In the genomic region with DNA sequence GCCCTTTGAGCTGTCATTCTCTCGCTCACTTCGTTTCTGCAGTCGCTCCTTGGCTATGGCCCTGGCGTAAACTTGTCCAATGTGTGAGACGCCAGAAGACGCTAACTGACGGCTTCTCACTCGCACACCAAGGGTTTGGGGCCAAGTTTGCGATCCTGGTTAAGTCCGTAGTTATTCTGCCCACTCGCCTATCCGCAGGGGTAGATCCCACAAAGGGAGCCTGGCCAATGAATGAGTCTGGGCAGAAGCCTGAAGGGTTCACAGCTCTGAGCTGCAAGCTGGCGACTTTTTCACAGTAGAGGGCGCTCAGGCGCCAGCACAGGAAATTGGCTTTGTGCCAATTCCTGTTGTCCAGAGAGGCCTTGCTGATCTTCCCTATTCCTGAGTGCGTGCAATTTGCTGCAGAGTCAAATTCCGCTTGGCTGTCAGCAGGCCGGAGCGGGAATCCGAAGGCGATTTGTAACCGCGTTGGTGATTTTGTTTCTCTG, we compare ENCODE assay signal across 10 mouse cellular contexts. TPM values are rescaled to one million over a fixed set of nuclear protein-coding genes. Genes with fewer than 3 reads are reported as not detected.
DNase-seq lines count a peak whose midpoint lies in the region; ATAC-seq and TF ChIP-seq lines count a peak whose summit lies in the region.
"Not testable (repeated sequence)": the region's sequence is repeated elsewhere in the genome, so short reads cannot be mapped to it uniquely, and the experiment has no call there.
"Had no signal": no experiment of that assay in that cellular context is flagged by ENCODE, and none has a peak within 500 bp of the region (broad histone marks: within the 10 kb centered on the region; RNA-seq: fewer than 3 reads in every experiment).

No protein-coding gene starts in this region.

- TF ChIP-seq POLR2A in lung, adult 2 months (IDR thresholded peaks at IDR 0.05; ENCODE audit: borderline replicate concordance, extremely low read depth, low read depth, low read length) = not testable (repeated sequence)

- peak; percentile 55 for DNase-seq in adrenal gland, adult 2 months
- peak; percentile 5 for DNase-seq in gastrocnemius, adult 18-20 months (ENCODE audit: low spot score)
- DNase-seq in hindbrain, embryonic 11.5 days (ENCODE audit: low spot score) = peak; percentile 52
- peak; percentile 14 for DNase-seq in kidney, postnatal 14 days
- DNase-seq in lung, adult 2 months = peak; percentile 21

- H3K4me1 ChIP-seq in hindbrain, embryonic 11.5 days (replicated peaks; ENCODE audit: control insufficient read depth, insufficient read depth, low read length); lung, adult 2 months (ENCODE audit: control insufficient read depth, insufficient read depth, low read length); stomach, embryonic 16.5 days (ENCODE audit: control insufficient read depth, insufficient read depth, low read length): not testable (repeated sequence)

- not testable (repeated sequence) for H3K9ac ChIP-seq in hindbrain, embryonic 11.5 days (ENCODE audit: low read depth, low read length); stomach, embryonic 16.5 days (ENCODE audit: low read length)

- not testable (repeated sequence) for H3K27me3 ChIP-seq in hindbrain, embryonic 11.5 days (ENCODE audit: control insufficient read depth, insufficient read depth, low read length); stomach, embryonic 16.5 days (ENCODE audit: control insufficient read depth, insufficient read depth, low read length)

- ATAC-seq in common myeloid progenitor, adult 5-6 weeks (replicated peaks; ENCODE audit: low read depth, poor library complexity, severe bottlenecking) = peak; percentile 41
- peak; percentile 77 for ATAC-seq in hindbrain, embryonic 11.5 days (ENCODE audit: low FRiP score)
- 0 out of 2 replicates have a peak, but pooled peaks have one; percentile 19 for ATAC-seq in monocyte, adult 5-6 weeks (replicated peaks; ENCODE audit: insufficient number of reproducible peaks, low FRiP score, low TSS enrichment, poor library complexity, severe bottlenecking)
- ATAC-seq in stomach, embryonic 16.5 days (ENCODE audit: insufficient read depth, low FRiP score) = 0 out of 2 replicates have a peak, but pooled peaks have one; percentile 19

- H3K9me3 ChIP-seq in hindbrain, embryonic 11.5 days (ENCODE audit: control insufficient read depth, low read length); stomach, embryonic 16.5 days (replicated peaks; ENCODE audit: control insufficient read depth, low read length): not testable (repeated sequence)

- WGBS in hindbrain, embryonic 11.5 days = 10% methylated on average over 22 of the region's 23 CpGs
- WGBS in lung, adult 2 months = 10% methylated on average over 23 of the region's 23 CpGs
- 11% methylated on average over 22 of the region's 23 CpGs for WGBS in stomach, embryonic 16.5 days

- not testable (repeated sequence) for TF ChIP-seq CTCF in lung, adult 2 months (IDR thresholded peaks at IDR 0.05; ENCODE audit: insufficient read depth, low read length)

- not testable (repeated sequence) for H3K4me3 ChIP-seq in hindbrain, embryonic 11.5 days (ENCODE audit: low read depth, low read length); lung, adult 2 months (replicated peaks; ENCODE audit: extremely low read depth, low read depth, low read length)
- peak overlapping the region; percentile 27 for H3K4me3 ChIP-seq in stomach, embryonic 16.5 days (replicated peaks; ENCODE audit: low read length)

- H3K4me2 ChIP-seq in hindbrain, embryonic 11.5 days (replicated peaks; ENCODE audit: low read depth, low read length) = peak overlapping the region; percentile 15; the same call in 1 of the 2 replicates
- H3K4me2 ChIP-seq in stomach, embryonic 16.5 days (ENCODE audit: low read depth, low read length) = peak overlapping the region; percentile 42

- H3K27ac ChIP-seq in hindbrain, embryonic 11.5 days (ENCODE audit: low read depth, low read length); stomach, embryonic 16.5 days (ENCODE audit: low read length): not testable (repeated sequence)

- H3K36me3 ChIP-seq in hindbrain, embryonic 11.5 days (ENCODE audit: control insufficient read depth, insufficient read depth, low read length); stomach, embryonic 16.5 days (ENCODE audit: control insufficient read depth, insufficient read depth, low read length): not testable (repeated sequence)

RNA-seq across cellular contexts. Expression of gene D13Ertd608e, which starts 0.6 kb away (rescaled TPM):
- total RNA-seq in adrenal gland, adult 2 months (2021) = not detected
- not detected in 2 replicates for polyA plus RNA-seq in adrenal gland, adult 2 months (2012; rRNA removed)
- total RNA-seq in common myeloid progenitor, adult 5-6 weeks (2017) = not detected in 2 replicates
- not detected for total RNA-seq in gastrocnemius, adult 18-20 months (2021)
- not detected in 2 replicates for polyA plus RNA-seq in hindbrain, embryonic 11.5 days (2014; fragmentation: Nextera tagmentation; extraction: Ambion mirVana)
- polyA plus RNA-seq in lung, adult 2 months (2012; rRNA removed) = 0.34 TPM in 1 of 2 replicates, not detected in the other
- total RNA-seq in monocyte, adult 5-6 weeks (2017) = not detected in 3 replicates
- not detected in 2 replicates for polyA plus RNA-seq in stomach, embryonic 16.5 days (2015; fragmentation: Nextera tagmentation; extraction: Ambion mirVana)
- polyA plus RNA-seq: frontal cortex, adult 2 months had no signal

RNA-seq across cellular contexts. Expression of gene AF067063, which starts 6.4 kb away (rescaled TPM):
- not detected for total RNA-seq in adrenal gland, adult 2 months (2021)
- polyA plus RNA-seq in adrenal gland, adult 2 months (2012; rRNA removed) = not detected in 2 replicates
- total RNA-seq in common myeloid progenitor, adult 5-6 weeks (2017) = not detected in 2 replicates
- total RNA-seq in gastrocnemius, adult 18-20 months (2021) = not detected
- not detected in 2 replicates for polyA plus RNA-seq in hindbrain, embryonic 11.5 days (2014; fragmentation: Nextera tagmentation; extraction: Ambion mirVana)
- not detected in 2 replicates for polyA plus RNA-seq in lung, adult 2 months (2012; rRNA removed)
- not detected in 3 replicates for total RNA-seq in monocyte, adult 5-6 weeks (2017)
- not detected in 2 replicates for polyA plus RNA-seq in stomach, embryonic 16.5 days (2015; fragmentation: Nextera tagmentation; extraction: Ambion mirVana)
- total RNA-seq: left cerebral cortex, adult 8-10 months had no signal
- polyA plus RNA-seq: frontal cortex, adult 2 months had no signal

RNA-seq across cellular contexts. Expression of gene Zfp131, which starts 45.7 kb away (rescaled TPM):
- total RNA-seq in adrenal gland, adult 2 months (2021) = 10 to 100 TPM; 30.3 to 39.3 TPM
- 24.7 and 27.3 TPM in 2 replicates for polyA plus RNA-seq in adrenal gland, adult 2 months (2012; rRNA removed)
- total RNA-seq in common myeloid progenitor, adult 5-6 weeks (2017) = 51.6 and 74.2 TPM in 2 replicates
- total RNA-seq in gastrocnemius, adult 18-20 months (2021) = 10 to 100 TPM; 19.4 to 20.5 TPM
- 44.1 and 45.9 TPM in 2 replicates for polyA plus RNA-seq in hindbrain, embryonic 11.5 days (2014; fragmentation: Nextera tagmentation; extraction: Ambion mirVana)
- polyA plus RNA-seq in lung, adult 2 months (2012; rRNA removed) = 6.5 and 11.2 TPM in 2 replicates
- total RNA-seq in monocyte, adult 5-6 weeks (2017) = 68.4 to 81.1 TPM (median 71.3 TPM) in 3 replicates
- polyA plus RNA-seq in stomach, embryonic 16.5 days (2015; fragmentation: Nextera tagmentation; extraction: Ambion mirVana) = 22.9 and 30.2 TPM in 2 replicates

RNA-seq across cellular contexts. Expression of gene Tcstv1, which starts 58.2 kb away (rescaled TPM):
- not detected for total RNA-seq in adrenal gland, adult 2 months (2021)
- not detected in 2 replicates for polyA plus RNA-seq in adrenal gland, adult 2 months (2012; rRNA removed)
- total RNA-seq in common myeloid progenitor, adult 5-6 weeks (2017) = not detected in 2 replicates
- total RNA-seq in gastrocnemius, adult 18-20 months (2021) = not detected
- polyA plus RNA-seq in hindbrain, embryonic 11.5 days (2014; fragmentation: Nextera tagmentation; extraction: Ambion mirVana) = not detected in 2 replicates
- not detected in 2 replicates for polyA plus RNA-seq in lung, adult 2 months (2012; rRNA removed)
- total RNA-seq in monocyte, adult 5-6 weeks (2017) = not detected in 3 replicates
- polyA plus RNA-seq in stomach, embryonic 16.5 days (2015; fragmentation: Nextera tagmentation; extraction: Ambion mirVana) = not detected in 2 replicates
- total RNA-seq: left cerebral cortex, adult 8-10 months had no signal
- polyA plus RNA-seq: frontal cortex, adult 2 months had no signal

Comparison
In these comparisons a context has a peak if more than half of its experiments do, and no peak if none do; other contexts are left out.
1. DNase-seq: peak in every context shown above with its lines; median percentile 55 in adrenal gland, adult 2 months; 52 in hindbrain, embryonic 11.5 days; 21 in lung, adult 2 months; 14 in kidney, postnatal 14 days; 5 in gastrocnemius, adult 18-20 months.
2. ATAC-seq: peak in every context shown above with its lines; median percentile 77 in hindbrain, embryonic 11.5 days; 41 in common myeloid progenitor, adult 5-6 weeks; 19 in monocyte, adult 5-6 weeks; 19 in stomach, embryonic 16.5 days.